16 mouse cellular contexts compared by ENCODE assay signal in the genomic region with DNA sequence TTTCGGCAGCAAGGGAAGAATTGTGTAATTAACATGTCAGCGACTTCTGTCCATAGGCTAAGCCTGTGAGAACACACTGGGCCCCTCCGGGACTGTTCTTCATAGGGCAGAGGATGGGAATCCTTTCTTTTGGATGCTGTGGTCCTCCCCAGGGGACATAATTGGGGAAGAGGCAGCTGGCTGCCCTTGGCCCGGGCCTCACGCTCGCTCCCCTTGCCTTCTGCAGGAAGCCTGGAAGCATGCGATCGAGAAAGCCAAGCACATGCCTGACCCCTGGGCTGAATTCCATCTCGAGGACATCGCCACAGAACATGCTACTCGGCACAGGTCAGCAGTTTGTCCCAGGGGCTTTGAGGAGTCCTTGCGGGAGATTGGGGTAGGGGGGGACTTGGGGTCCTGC. TPM values are rescaled to one million over a fixed set of nuclear protein-coding genes. Genes with fewer than 3 reads are reported as not detected.
DNase-seq lines count a peak whose midpoint lies in the region; ATAC-seq and TF ChIP-seq lines count a peak whose summit lies in the region.
"Had no signal": no experiment of that assay in that cellular context is flagged by ENCODE, and none has a peak within 500 bp of the region (broad histone marks: within the 10 kb centered on the region; RNA-seq: fewer than 3 reads in every experiment).

No protein-coding gene starts in this region.

- intact Hi-C loops in heart, postnatal 36 days (cut with DNase I) = no loop called here

- peaks cover 7% of the 10 kb centered on the region for H3K4me1 ChIP-seq in kidney, embryonic 14.5 days (ENCODE audit: control insufficient read depth, insufficient read depth, low read length)
- H3K4me1 ChIP-seq in liver, embryonic 16.5 days (ENCODE audit: control insufficient read depth, low read depth, low read length) = peaks cover 79% of the 10 kb centered on the region
- H3K4me1 ChIP-seq in forebrain, postnatal 0 days (ENCODE audit: insufficient read depth) = no peaks in the 10 kb centered on the region

- no peak for TF ChIP-seq CTCF in forebrain, postnatal 0 days (IDR thresholded peaks at IDR 0.05; ENCODE audit: low read depth)

- no peak overlapping the region for H3K4me3 ChIP-seq in kidney, embryonic 14.5 days (ENCODE audit: low read length)
- H3K4me3 ChIP-seq in liver, embryonic 16.5 days (ENCODE audit: low read depth, low read length) = no peak overlapping the region
- no peak overlapping the region for H3K4me3 ChIP-seq in forebrain, postnatal 0 days (ENCODE audit: low read depth, low read length)
- H3K4me3 ChIP-seq: embryonic facial prominence, embryonic 12.5 days; hindbrain, embryonic 10.5 days; midbrain, embryonic 13.5 days had no signal

- no peaks in the 10 kb centered on the region for H3K36me3 ChIP-seq in kidney, embryonic 14.5 days (ENCODE audit: control insufficient read depth, insufficient read depth, low read length)
- peaks cover 16% of the 10 kb centered on the region for H3K36me3 ChIP-seq in liver, embryonic 16.5 days (ENCODE audit: control insufficient read depth, insufficient read depth)
- peaks cover 11% of the 10 kb centered on the region; the same call in 1 of the 2 replicates for H3K36me3 ChIP-seq in forebrain, postnatal 0 days (ENCODE audit: insufficient read depth)
- H3K36me3 ChIP-seq: embryonic facial prominence, embryonic 12.5 days; hindbrain, embryonic 10.5 days; midbrain, embryonic 13.5 days had no signal

- no peak overlapping the region for H3K9ac ChIP-seq in kidney, embryonic 14.5 days (ENCODE audit: low read depth, low read length)
- H3K9ac ChIP-seq in liver, embryonic 16.5 days (ENCODE audit: low read depth, low read length) = no peak overlapping the region
- H3K9ac ChIP-seq in forebrain, postnatal 0 days = no peak overlapping the region
- H3K9ac ChIP-seq: embryonic facial prominence, embryonic 12.5 days; midbrain, embryonic 13.5 days had no signal

- H3K4me2 ChIP-seq in kidney, embryonic 14.5 days (replicated peaks; ENCODE audit: low read depth, low read length) = no peak overlapping the region
- H3K4me2 ChIP-seq in liver, embryonic 16.5 days (ENCODE audit: low read depth, low read length) = no peak overlapping the region
- H3K4me2 ChIP-seq in forebrain, postnatal 0 days (ENCODE audit: low read depth) = no peak overlapping the region
- H3K4me2 ChIP-seq: embryonic facial prominence, embryonic 12.5 days; midbrain, embryonic 13.5 days had no signal

- no peaks in the 10 kb centered on the region for H3K9me3 ChIP-seq in kidney, embryonic 14.5 days (ENCODE audit: control insufficient read depth, low read length)
- H3K9me3 ChIP-seq in liver, embryonic 16.5 days (replicated peaks; ENCODE audit: control insufficient read depth, low read length) = no peaks in the 10 kb centered on the region
- H3K9me3 ChIP-seq in forebrain, postnatal 0 days (ENCODE audit: low read length) = no peaks in the 10 kb centered on the region
- H3K9me3 ChIP-seq: embryonic facial prominence, embryonic 12.5 days; hindbrain, embryonic 10.5 days; midbrain, embryonic 13.5 days had no signal

- H3K27ac ChIP-seq in kidney, embryonic 14.5 days (ENCODE audit: low read depth, low read length) = no peak overlapping the region
- H3K27ac ChIP-seq in liver, embryonic 16.5 days (ENCODE audit: low read length) = 0 out of 2 replicates have a peak overlapping the region, but pooled peaks have one; percentile 15
- H3K27ac ChIP-seq in forebrain, postnatal 0 days (ENCODE audit: low read depth, low read length) = no peak overlapping the region
- H3K27ac ChIP-seq: embryonic facial prominence, embryonic 12.5 days; midbrain, embryonic 13.5 days had no signal

- no peaks in the 10 kb centered on the region for H3K27me3 ChIP-seq in kidney, embryonic 14.5 days (ENCODE audit: control insufficient read depth, insufficient read depth, low read length)
- H3K27me3 ChIP-seq in liver, embryonic 16.5 days (ENCODE audit: control insufficient read depth, insufficient read depth, low read depth, low read length) = no peaks in the 10 kb centered on the region
- no peaks in the 10 kb centered on the region for H3K27me3 ChIP-seq in forebrain, postnatal 0 days (ENCODE audit: insufficient read depth, low read length)
- H3K27me3 ChIP-seq: embryonic facial prominence, embryonic 12.5 days; midbrain, embryonic 13.5 days had no signal

- ATAC-seq in kidney, embryonic 14.5 days (ENCODE audit: low FRiP score, low TSS enrichment) = no peak
- peak; percentile 31; the same call in 1 of the 2 replicates for ATAC-seq in granulocyte monocyte progenitor cell, adult 5-6 weeks (replicated peaks; ENCODE audit: poor library complexity, severe bottlenecking)
- no peak for ATAC-seq in liver, embryonic 16.5 days (ENCODE audit: low read depth)
- no peak for ATAC-seq in forebrain, postnatal 0 days
- ATAC-seq: forebrain, embryonic 16.5 days; lung, postnatal 0 days; midbrain, embryonic 13.5 days had no signal

- peak; percentile 97 for DNase-seq in heart, adult 11 months
- DNase-seq in heart, postnatal 36 days = no peak
- peak; percentile 23 for DNase-seq in kidney, postnatal 10 days
- no peak for DNase-seq in cerebellum, postnatal 10 days
- no peak for DNase-seq in forebrain, postnatal 0 days
- DNase-seq: adrenal gland, postnatal 25 days; cerebellum, adult 18-20 months; thymus, postnatal 36 days had no signal

- WGBS in kidney, embryonic 14.5 days = 80% methylated on average over 12 of the region's 12 CpGs
- WGBS in liver, embryonic 16.5 days (ENCODE audit: insufficient replicate concordance) = 90% methylated on average over 12 of the region's 12 CpGs
- WGBS in forebrain, postnatal 0 days = 85% methylated on average over 12 of the region's 12 CpGs

RNA-seq across cellular contexts. Expression of a gene that starts 30.5 kb away (rescaled TPM):
- 10 to 100 TPM; 34.3 TPM for total RNA-seq in heart, postnatal 36 days (2021)
- 7.3 and 8.6 TPM in 2 replicates for polyA plus RNA-seq in kidney, embryonic 14.5 days (2014; fragmentation: Nextera tagmentation; extraction: Ambion mirVana)
- total RNA-seq in granulocyte monocyte progenitor cell, adult 5-6 weeks (2014; fragmentation: Nextera tagmentation) = 49.3 and 60.6 TPM in 2 replicates
- 65.4 and 80.5 TPM in 2 replicates for total RNA-seq in granulocyte monocyte progenitor cell, adult 5-6 weeks (2017)
- polyA plus RNA-seq in liver, embryonic 16.5 days (2015; fragmentation: Nextera tagmentation; extraction: Ambion mirVana) = 46.5 and 52.1 TPM in 2 replicates
- total RNA-seq in forebrain, postnatal 0 days (2014; rRNA removed) = 53.8 and 56.4 TPM in 2 replicates
- 31.6 and 35.4 TPM in 2 replicates for polyA plus RNA-seq in forebrain, postnatal 0 days (2015; fragmentation: Nextera tagmentation; extraction: Ambion mirVana)

RNA-seq across cellular contexts. Expression of a gene that starts 44.5 kb away (rescaled TPM):
- 10 to 100 TPM in 1 of 2 experiments, 1 to 10 TPM in 1; 8.2 to 10.5 TPM for total RNA-seq in heart, postnatal 36 days (2021)
- polyA plus RNA-seq in kidney, embryonic 14.5 days (2014; fragmentation: Nextera tagmentation; extraction: Ambion mirVana) = 25.6 and 31.2 TPM in 2 replicates
- 24.5 and 25.8 TPM in 2 replicates for total RNA-seq in granulocyte monocyte progenitor cell, adult 5-6 weeks (2014; fragmentation: Nextera tagmentation)
- total RNA-seq in granulocyte monocyte progenitor cell, adult 5-6 weeks (2017) = 33.5 and 37.1 TPM in 2 replicates
- 10.1 and 10.4 TPM in 2 replicates for polyA plus RNA-seq in liver, embryonic 16.5 days (2015; fragmentation: Nextera tagmentation; extraction: Ambion mirVana)
- 28.3 and 31.2 TPM in 2 replicates for total RNA-seq in forebrain, postnatal 0 days (2014; rRNA removed)
- 18.1 and 20.9 TPM in 2 replicates for polyA plus RNA-seq in forebrain, postnatal 0 days (2015; fragmentation: Nextera tagmentation; extraction: Ambion mirVana)

Comparison
In these comparisons a context has a peak if more than half of its experiments do, and no peak if none do; other contexts are left out.
1. DNase-seq: peak in heart, adult 11 months (single experiment) and kidney, postnatal 10 days (single experiment); none in heart, postnatal 36 days (0 of 2), cerebellum, postnatal 10 days (0 of 2) and forebrain, postnatal 0 days (single experiment).